Mouse (Mus musculus): ENCODE data around the gene Tcf7l1.
A peak's percentile ranks its signal among the peaks of the same experiment; 100 is the strongest.

The Tcf7l1 gene

DNA sequence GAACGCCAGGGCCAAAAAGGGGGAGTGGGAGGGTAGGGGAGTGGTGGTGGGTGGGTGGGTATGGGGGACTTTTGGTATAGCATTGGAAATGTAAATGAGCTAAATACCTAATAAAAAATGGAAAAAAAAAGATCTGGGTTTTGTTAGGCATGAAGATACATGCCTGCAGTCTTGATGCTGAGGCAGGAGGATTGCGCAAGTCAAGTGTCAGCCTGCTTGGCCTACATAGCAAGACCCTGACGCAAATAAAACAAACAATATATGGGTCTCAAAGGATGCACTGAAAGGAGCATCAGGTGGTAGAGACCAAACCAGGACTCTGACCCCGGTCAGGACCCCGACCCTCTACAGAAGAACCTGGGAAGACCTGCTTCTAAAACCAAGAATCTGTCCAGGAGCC, 90.5 kb downstream of the Tcf7l1 start:
- no peak for DNase-seq (ENCODE audit: low spot score)

DNA sequence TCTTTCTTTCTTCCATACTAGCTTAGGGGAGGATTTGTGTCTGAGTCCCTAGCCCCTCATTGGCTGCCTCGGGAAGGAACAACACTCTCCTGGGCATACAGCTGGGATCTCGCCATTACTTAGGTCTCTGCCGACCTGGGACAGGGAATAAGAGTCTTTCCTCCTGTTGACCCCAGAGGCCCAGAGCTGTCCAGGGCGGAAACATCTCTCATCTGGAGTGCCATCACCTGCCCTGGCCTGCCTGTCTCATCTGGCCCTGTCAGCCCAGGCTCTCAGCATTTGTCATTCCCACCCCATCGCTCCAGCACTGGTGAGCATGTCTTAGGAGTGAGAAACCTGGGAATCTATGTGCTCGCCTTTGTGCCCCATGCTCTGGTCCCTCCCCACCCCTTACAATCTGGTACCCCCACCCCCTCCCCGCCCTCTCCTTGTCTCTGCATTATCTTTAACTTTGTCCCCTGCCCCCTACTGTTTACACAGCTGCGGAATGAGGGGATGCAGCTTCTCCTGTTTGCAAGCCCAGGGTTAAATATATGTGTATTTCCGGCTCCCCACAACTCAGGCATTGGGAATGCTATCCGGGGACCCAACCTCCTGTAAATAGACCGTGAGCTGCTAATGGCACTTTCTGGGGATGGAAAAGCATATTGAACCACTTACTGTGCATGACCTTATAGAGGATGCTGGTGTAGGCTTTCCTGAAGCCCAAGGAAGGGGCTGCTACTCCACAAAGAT, 92.3 kb downstream of the Tcf7l1 start:
- no peak for DNase-seq (ENCODE audit: low spot score)

DNA sequence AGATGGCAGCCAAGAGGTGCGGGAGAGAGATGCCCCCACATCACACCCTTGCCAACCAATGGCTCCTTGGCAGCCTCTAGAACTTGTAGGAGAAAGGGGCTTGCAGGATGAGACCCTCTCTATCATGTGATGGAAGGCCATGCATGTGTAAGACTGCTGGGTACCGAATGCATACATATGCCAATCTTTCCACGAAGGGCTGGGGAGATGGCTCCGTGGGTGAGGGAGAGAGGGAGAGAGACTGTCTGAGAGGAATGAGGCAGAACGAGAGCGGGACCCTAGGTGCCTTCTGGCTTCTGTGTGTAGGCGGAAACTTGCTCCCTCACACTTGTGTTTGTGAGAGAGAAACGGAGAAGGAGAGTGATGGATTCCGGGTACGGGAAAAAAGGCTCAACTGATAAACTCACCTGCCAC, 94.3 kb downstream of the Tcf7l1 start:
- no peak for DNase-seq (ENCODE audit: low spot score)

DNA sequence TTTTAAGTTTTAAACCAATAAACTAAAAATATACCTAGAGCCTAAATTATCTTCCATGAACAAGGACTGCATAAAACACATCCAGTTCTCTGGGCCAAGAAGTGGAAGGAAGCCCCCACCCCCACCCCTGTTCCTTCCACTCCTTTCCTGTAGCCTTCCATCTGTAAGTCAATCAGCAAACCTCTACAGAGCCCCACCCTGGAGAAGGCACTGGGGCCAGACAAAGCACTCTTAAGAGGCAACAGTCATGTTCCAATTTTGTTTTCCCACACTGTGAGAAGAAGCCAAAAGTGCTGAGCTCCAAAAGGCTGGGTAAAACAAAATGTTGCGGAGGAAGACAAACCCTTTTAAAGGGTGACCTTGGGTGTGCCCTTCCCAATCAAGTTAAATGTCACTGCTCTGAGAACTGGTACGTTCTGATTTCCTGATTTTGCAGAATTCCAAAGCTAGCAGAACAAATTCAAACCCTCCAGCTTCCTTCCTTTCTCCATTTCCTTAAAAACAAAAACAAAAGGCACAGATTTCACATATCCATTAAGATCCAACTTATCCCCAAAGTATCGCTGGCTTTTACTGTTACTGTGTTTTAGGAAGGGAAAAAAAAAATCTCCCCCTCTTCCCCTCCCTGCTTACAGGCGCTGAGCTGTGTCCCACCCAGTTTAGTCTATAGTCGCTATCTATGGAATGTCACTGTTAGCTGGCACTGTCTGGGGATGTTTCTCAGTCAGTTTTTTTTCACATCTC, 94.8 kb downstream of the Tcf7l1 start:
- DNase-seq (ENCODE audit: low spot score) = no peak

DNA sequence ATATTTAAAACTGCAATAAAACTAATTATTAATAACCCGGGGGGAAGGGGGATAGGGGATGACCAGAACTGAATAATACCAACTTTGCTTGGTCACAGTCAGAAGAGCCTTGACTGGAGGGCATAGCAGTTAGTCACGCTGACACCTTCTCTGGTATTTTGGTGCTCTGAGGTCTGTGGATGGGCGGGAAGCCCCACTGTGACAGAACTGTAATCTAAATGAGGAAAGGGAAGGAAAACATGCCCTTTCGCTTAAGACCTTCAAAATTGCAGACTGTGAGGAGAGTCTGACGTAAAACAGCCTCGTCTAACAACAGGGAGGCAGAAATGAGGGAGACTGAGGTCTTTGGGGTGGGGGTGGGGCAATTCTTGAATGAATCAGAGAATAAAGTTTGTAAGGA, 96.6 kb downstream of the Tcf7l1 start:
- DNase-seq (ENCODE audit: low spot score) = no peak

DNA sequence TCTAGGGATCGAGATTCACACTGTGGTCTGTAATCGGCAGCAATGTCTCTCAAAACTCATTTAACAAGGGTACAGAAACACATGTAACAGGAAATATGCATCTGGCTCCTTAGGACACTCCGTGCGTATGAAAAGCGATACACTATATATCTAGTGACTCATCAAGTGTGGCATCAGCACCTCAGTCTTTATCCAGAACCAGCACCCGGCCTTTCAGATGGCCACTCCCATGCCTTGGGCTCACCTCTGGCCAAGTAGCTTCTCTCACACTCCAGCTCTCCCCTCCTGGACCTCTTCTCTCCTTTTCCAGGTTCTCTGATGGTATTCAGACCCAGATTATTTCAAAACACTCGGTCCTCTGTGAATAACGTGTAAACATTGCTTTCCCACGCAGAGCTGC, 97.5 kb downstream of the Tcf7l1 start:
- no peak for DNase-seq (ENCODE audit: low spot score)

DNA sequence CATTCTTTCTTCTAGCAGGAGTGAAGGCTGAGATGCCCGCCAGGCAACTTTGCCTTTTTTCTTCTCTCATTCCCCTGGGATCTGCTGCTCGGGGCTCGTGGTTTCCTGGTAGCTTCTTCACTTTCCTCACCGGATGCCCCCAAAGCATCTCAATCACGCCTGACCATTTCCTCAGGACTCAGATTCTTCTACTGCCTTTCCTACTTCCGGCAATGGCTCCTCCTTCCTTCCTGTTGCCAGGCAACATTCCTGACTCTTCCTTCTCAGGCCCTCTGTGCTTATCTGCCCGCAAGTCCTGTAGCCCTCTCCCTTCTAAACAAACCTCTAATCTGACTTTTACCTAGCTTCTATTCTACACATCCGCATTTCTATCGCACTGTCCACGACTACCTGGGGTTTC, 98.5 kb downstream of the Tcf7l1 start:
- no peak for DNase-seq (ENCODE audit: low spot score)

DNA sequence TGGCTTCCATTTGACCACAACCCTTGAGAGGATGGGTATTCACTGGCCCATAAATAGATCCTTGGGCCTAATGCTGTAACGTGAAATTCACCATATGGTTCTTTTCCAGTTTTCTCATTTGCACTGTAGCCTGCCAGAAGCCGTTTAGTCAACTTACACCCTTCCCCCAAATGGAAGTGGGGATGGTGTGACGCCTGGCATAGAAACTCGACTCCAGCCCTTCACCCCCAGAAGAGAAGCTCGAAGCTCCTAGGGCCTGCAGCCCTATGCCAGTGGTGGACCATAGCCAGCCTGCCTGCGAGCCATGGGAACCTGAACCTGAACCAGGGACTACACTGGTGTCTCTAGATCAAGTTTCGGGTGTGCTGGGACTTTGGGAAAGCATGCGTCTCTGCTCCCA, 99.1 kb downstream of the Tcf7l1 start:
- no peak for DNase-seq (ENCODE audit: low spot score)

DNA sequence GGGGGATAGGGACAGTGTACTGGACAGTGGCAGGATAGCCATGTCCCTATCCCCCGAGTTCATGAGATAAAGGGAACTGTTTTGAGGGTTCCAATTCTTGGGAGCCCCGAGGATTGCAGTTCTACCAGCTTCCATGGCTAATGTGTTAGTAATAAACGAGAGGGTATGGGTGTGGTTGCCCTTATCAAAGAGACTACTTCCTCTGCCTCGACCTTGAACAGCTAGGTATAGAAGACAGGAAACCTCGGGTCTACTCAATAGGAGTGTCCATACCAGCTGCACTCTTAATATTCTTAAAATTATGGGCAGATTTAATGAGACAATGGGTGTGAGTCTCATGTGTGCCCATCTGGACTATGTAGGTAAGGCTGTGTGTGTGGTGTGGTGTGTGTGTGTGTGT, 100.0 kb downstream of the Tcf7l1 start:
- no peak for DNase-seq (ENCODE audit: low spot score)

DNA sequence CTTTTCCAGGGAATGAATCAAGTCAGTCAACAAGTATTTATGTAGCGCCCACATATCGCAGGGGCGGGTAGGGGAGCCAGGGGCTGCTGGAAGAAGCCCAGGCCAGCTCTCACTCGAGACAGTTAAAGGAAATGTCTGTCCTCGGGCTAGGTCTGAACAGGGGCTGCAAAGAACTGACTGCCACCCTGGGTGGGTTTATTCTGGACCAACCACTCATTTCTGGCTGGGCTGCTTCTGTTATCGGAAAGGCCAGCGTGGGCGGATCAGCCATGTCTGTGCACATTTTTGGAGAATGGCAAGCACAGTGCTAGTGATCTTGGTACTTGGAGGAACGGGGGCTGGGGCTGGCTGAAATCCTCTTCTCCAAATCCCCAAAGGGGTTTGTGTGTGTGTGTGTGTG, 103.9 kb downstream of the Tcf7l1 start:
- no peak for DNase-seq (ENCODE audit: low spot score)

DNA sequence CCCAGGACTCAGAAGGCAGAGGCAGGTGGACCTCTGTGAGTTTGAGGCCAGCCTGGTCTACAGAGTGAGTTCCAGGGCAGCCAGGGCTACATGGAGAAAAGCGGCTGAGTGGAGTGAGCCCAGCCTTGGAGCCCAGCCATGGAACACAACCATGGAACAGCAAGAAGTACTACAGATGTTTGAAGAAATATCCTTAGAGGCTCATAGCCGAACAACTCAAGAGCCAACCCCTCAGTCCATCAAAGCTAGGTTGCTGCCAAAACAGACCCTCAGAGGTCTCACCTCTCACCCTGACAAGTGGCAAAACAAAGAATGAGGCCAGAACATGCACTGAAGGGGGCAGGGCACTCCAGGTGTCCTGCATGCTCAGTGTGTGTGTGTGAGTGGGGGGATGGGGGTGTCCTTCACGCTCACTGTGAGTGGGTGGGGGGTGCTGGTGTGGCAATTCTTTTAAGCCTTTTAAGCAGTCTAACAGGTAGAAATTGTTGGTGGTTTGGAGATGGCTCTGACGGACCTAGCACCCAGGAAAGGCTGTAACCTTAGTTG, 104.7 kb downstream of the Tcf7l1 start:
- no peak for DNase-seq (ENCODE audit: low spot score)

DNA sequence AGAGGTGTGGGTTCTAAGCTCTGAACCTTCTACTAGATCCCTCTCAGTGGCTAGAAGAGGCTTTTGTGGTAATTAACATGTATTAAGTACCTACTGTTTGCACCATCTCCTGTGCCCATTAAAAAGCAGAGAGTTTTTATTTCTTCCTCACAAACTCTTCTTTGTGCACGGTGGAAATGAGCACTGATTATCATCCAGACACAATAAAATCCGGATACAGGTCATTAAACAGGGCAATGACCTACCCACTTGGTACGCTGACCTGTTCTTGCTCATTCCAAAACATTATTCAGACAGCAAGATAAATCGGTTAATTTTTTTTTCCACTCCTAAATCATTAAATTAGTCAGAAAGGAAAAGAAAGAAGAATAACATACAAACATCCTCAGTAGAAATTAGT, 106.8 kb downstream of the Tcf7l1 start:
- no peak for DNase-seq (ENCODE audit: low spot score)

DNA sequence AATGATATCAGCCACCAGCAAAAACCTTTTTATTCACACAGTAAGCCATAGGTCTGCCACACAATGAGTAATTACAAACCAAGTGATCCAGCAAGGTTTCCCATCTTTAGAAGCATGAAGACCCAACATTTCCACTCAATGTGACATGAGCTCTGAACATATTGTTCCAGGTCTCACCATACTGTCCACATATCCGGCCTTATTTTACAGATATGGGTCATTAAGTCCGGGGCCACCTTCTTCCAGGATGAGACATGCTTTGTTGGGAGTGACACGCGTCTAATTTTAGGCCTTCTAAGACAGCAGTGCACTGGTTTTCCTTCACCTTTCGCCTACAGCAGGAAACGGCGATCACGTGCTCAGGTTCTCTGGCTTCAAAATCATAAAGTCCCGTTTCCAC, 108.1 kb downstream of the Tcf7l1 start:
- no peak for DNase-seq (ENCODE audit: low spot score)

DNA sequence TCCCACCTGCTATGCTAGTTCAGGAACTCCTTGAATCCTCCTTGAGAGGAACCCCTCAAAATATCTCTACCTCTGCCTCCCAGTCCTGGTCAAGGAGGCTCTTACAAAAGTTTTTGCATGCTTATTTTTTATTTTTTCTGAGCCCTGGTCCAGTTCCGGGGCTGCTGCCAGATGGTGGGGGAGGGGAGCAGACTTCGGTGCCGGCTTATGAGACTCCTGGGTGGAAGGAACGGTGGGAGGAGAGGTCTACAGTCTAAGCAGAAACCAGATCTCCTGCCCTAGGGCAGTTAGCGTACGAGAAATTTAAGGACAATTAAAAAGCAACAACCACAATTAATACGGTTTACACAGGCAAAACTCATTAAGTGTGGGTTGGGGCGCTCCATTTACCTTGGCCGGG, 110.4 kb downstream of the Tcf7l1 start:
- no peak for DNase-seq (ENCODE audit: low spot score)

DNA sequence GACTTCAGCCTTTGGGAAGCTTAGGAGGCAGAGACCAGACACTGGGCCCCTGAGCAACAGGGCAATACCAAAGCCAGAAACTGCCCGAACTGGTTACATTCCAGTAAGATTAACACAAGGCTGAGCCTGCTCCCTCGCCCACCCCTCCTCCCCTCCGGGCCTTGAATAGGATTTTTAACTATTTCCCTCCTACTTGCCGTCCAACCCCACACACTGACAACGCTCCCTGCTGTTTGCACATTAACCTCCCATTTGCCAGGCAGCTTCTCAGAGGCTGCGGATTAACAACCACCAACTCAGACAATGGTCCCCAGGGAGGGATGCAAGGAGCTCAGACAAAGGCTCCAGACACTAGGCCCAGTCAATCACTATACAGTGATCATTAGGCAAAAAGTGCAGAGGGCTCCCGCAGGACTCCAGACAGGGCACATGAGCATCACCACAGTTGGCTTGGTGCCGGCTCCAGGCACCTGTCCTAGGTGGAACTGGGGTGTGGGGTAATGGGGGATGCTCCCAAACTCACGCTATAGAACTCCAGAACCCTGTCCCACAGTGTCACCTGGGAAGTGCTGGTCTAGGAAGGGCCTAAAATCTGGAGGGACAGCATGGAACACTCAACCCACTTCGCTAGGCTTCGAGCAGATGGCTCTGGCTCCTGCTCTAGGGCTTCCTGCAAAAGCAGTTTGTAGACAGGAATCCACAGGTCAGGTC, 111.4 kb downstream of the Tcf7l1 start:
- DNase-seq (ENCODE audit: low spot score) = no peak

DNA sequence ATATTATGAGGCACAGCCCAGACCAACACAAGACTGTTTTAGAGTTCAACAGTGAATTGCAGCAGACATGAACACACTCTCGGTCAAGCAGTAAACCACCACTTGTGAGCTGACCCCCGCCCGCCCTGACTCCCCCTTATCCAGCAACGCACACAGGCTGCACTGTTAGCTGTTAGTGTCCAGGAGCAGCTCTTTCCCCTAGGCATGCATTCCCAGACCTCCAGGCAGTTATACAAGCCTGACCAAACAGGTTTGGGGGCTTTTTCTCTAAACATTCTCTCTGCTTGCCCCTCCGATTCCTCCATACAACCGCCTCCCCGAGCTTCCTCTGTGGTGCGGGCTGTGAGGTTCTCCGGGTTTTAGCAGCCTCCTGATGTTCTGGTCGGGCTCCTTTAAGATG, 112.0 kb downstream of the Tcf7l1 start:
- no peak for DNase-seq (ENCODE audit: low spot score)

DNA sequence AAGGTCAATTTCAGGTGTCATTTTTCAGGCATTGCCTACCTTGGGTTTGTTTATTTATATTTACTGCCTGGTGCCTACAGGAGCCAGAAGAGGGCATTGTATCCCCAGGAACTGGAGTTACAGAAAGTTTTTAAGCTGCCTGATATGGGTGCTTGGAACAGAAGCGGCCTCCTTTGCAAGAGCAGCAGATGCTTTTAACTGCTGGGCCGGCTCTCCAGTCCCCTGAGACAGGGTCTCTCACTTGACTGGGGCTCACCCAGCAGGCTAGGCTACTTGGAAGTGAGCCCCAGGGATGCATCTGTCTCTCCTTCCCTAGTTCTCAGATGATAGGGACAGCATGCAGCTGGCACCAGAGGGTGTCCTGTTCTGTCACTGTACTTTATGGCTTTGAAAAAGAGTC, 112.7 kb downstream of the Tcf7l1 start:
- DNase-seq (ENCODE audit: low spot score) = no peak

DNA sequence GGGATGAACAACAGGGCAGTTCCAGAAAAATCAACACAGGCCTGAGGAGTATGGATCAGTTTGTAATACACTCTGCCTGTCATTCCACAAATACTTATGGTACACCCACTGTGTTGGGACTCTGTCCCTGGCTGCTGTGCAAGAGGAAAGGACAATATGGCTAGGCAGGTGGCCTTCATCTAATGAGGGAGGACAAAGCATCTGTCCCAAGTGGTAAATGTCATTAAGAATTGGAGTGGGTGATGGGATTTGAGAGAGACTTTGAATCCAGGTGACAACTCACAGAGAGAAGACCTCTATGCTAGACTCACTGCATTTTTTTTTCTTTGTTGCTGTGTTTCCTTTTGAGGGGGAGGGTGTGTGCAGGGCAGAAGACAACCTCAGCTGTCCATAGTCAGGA, 115.3 kb downstream of the Tcf7l1 start:
- no peak for DNase-seq (ENCODE audit: low spot score)

DNA sequence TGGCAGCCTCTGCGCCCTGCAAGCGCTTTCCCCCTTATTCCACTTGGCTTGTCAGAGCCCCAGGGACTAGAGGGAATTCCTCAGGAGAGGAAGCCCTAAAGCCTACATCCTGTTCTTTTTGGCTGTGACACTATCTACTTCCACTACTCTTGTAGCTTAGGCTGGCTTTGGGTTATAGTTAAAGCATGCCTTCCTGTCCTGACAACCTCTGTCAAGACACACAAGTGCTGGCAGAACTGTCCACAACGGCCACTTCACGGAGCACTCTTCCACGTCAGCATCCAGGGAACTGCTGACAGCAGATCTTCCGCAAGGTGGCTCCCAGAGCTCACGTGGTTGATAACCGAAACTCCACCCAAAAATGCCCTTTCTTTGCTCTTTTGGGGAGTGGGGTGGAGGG, 117.9 kb downstream of the Tcf7l1 start:
- DNase-seq (ENCODE audit: low spot score) = no peak

DNA sequence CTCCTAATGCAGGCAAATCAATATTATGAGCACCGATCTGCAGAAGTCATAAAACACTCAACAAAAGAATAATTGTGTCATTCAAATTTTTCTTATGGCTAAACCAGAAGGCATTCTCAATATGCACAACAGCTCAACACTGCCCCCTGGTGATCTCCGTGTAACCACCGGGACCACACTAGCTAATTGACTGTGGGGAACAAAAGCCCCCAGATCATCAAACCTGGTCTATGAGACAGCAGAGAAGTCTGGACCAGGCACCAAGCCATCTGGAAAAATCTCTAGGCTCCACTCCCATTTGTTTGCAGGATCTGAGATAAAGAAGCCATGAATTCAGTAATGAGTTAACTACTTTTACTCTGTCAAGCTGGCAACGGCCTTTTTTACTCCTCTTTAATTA, 122.0 kb downstream of the Tcf7l1 start:
- peak; percentile 42 for DNase-seq (ENCODE audit: low spot score)

DNA sequence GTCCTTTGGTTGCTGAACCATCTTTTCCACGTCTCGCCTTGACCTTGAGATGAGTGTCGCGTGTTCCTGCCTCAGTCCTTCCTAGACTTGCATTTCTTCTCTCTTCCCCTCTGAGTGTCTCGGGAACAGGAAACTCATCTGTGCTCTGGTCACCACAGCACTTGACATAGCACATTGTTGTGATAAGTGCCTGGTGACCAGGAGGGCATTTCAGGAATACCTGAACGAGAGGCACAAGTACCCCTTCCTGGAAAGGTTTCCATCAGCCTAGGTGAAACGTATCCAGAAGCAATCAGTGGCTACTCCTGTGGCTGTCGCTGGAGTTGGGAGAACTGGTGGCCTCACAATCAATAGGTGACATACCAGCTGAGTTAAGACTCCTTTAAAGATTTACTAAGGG, 124.8 kb downstream of the Tcf7l1 start:
- no peak for DNase-seq (ENCODE audit: low spot score)

DNA sequence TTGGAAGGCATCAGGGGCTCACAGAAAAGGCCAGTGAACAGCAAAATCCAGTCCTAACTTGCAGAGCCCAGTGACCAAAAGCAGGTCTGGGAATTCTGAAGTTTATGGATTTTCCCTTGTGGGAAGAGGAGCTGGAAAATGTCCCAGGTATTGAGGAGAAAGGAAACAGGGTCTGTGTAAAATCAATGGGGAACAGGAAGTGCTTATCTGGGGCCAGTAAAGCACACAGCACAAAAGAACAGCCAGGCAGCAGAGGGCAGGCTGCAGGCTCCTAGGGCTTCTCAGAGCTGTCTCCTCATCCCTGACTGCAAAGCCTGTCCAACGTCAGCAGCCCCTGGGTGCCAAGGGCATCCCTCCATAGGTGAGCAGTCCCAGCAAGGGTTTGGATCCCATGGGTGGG, 126.1 kb downstream of the Tcf7l1 start:
- no peak for DNase-seq (ENCODE audit: low spot score)

DNA sequence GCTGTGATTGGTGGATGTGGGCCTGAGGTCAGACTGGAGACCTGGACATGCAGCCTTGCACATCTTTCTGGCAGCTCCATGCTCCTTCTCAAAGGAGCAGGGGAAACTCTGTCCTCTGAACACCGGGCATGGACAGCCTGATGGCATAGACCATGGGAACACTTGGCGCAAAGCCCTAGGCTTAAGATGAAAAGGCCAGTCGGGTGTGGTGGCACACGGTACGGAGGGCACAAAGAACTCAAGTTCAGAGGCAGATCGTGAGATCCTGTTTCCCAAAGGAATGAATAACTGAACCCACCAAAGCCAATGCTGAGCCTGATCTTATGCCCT, 128.7 kb downstream of the Tcf7l1 start:
- DNase-seq (ENCODE audit: low spot score) = no peak

All from T-cell, adult 2 months (primary cell).